Mouse (Mus musculus) spleen, postnatal 4 days (tissue): Measurements from ENCODE around the gene Dnah7a.
"Not testable (repeated sequence)": the region's sequence is repeated elsewhere in the genome, so short reads cannot be mapped to it uniquely, and the experiment has no call there.

Experiments used
- DNase-seq, 2 experiments: peaks; one replicate each; pipeline ENCODE4 v3.0.0; 2022; ENCODE audit warnings: low spot score in 2 of 2

The Dnah7a gene

DNA sequence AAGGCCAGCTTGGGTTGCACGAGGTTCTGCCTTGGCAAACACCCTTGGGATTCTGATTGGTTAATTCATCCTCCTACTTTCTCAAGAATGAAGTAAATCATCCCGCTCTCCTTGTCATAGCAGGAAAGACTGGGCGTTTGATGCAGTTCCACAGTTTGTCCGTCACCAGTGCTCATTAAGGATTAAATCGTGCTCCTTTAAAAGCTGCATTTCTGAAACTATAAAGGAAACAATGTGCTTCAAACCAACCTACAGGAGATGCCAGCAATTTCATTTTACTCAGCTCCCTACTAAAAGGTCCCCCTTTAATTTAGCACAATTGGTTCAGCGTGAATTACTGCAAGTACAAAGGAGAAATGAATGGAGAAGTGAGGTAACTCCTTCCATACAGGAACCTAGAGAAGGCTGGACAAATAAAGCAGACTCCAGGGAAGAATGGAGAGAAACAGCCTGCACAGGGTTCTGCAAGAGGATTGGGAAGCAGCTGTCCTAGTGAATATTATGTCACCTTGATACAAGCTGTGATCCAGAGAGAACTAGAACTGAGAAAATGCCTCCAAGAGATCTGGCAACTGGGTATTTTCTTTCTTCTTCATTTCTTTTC lies 322.4 kb downstream of the Dnah7a start:
- no peak for DNase-seq

- no peak for DNase-seq
Measured at GRCm38 (mm10) chr1:53377731-53378130, 328.9 kb downstream of the Dnah7a start.

DNA sequence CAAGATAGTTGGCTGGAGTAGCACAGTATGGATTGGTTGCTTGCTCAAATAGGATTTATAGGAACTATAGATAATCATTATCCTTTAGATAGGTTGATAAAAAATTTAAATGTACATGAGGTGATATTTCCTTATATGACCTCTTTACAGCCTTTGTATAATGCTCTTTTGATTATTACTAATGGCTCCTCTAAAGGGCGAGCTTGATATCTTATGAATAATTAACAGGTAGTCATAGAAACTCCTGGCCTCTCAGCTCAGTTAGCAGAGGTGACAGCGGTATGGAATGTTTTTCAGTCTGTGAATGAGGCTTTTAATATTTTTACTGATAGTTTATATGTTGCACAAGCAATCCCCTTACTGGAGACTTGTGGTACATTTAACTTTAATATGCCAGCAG lies 330.6 kb downstream of the Dnah7a start:
- not testable (repeated sequence) for DNase-seq

DNA sequence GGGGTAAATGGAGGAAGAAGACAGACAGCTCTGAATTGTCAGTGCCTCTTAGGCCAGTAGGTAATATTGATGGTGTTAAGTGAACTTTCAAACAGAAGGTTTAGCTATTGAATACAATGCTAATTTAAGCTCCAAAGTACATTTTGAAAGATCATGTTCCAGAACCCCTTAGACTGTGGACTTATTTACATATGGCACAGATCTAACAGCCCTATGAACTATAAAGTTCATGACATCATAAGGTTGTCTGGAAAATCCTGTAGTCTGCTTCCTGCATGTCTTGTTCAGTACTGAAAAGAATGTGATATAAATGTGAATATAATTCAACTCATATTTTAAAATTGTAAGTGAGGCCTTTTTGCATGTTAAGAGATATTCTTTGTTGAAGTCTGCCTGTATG lies 347.6 kb downstream of the Dnah7a start:
- DNase-seq: no peak

DNA sequence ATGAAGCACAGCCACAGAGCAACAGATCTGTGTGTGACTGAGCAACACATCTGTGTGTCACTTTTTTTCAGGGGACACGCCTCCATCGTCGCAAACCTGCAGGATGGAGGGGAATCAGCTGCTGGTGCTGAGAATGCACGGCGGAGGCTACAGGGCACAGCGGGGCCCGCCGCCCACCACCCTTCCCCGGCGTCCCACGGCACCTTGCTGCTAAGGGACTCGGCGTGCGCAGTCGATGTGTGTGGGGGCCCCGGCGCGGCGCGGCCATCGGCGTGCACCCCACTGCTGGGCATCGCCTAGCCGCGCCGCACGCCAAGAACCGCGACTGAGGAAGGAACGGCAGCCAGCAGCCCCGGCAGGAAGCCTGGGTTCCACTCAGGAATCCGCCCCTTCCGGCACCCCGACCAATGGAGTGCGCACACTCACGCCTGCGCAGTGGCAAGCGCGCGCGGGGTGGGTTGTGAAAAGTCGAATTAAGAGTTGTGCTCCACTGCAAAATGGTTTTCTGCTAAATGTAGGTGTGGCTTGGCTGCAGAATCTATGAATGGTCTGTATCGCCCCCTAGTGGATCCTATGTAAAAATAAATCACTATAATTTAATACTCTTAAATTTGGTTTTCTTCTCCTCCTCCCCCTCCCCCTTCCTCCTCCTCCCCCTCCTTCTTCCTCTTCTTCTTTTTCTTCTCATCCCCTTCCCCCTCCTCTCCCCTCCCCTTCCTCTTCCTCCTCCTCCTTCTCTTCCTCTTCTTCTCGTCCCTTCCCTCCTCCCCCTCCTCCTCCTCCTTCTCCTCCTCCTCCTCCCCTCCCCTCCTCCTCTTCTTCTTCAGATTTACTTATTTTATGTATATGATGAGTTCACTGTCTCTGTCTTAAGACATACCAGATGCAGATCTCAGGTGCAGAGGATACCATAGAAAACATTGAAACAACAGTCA lies 354.0 kb downstream of the Dnah7a start, which contains the start of the genes Asdurf, Gm28551 and Asnsd1:
TSS of gene Asdurf (minus strand) at position 293 of the 935 bp plus-strand sequence.
TSS of gene Gm28551 (minus strand) at position 341 of the 935 bp plus-strand sequence.
TSS of gene Asnsd1 (minus strand) at position 426 of the 935 bp plus-strand sequence.
- DNase-seq: peak; percentile 97 to 98
